Mouse (Mus musculus): ENCODE measurements around the gene Foxc2.

GRCm38 (mm10) chr8:121123113-121123512, 7.1 kb downstream of the Foxc2 start:
- TF ChIP-seq POLR2A (IDR thresholded peaks at IDR 0.05; ENCODE audit: borderline replicate concordance, control insufficient read depth, low read depth, low read length), result no peak
- TF ChIP-seq CTCF (IDR thresholded peaks at IDR 0.05; ENCODE audit: control insufficient read depth, insufficient read depth, low read length), result no peak

Data from bone marrow, adult 2 months (tissue).